Mouse (Mus musculus): Measurements from ENCODE around the gene Kars. TPM values are rescaled to one million over a fixed set of nuclear protein-coding genes. Genes with fewer than 3 reads are reported as not detected.

The Kars gene
- polyA plus RNA-seq, 1 experiment from 2014 or later, result 198 TPM

- Histone ChIP-seq H3K4me2 (replicated peaks) (no peak overlapping the region), H3K4me1 (no peaks in the 10 kb centered on the region), H3K4me3 (no peak overlapping the region), H3K27me3 (replicated peaks) (no peaks in the 10 kb centered on the region), H3K27ac (no peak overlapping the region), H3K9ac (no peak overlapping the region), H3K36me3 (peaks cover 42% of the 10 kb centered on the region), H3K9me3 (no peaks in the 10 kb centered on the region)
- 94% methylated on average over 2 of the region's 2 CpGs for WGBS
- no peak for ATAC-seq (ENCODE audit: low FRiP score, low read depth)
Observed at GRCm38 (mm10) chr8:111975706-111976105, 35.4 kb downstream of the Kars start.

GRCm38 (mm10) chr8:111974138-111974537, 37.0 kb downstream of the Kars start:
- H3K36me3 ChIP-seq, result peaks cover 39% of the 10 kb centered on the region
- H3K27me3 ChIP-seq (replicated peaks), result no peaks in the 10 kb centered on the region
- H3K4me2 ChIP-seq (replicated peaks), result no peak overlapping the region
- no peaks in the 10 kb centered on the region for H3K9me3 ChIP-seq
- no peak overlapping the region for H3K27ac ChIP-seq
- H3K9ac ChIP-seq, result no peak overlapping the region
- WGBS, result 96% methylated on average over 12 of the region's 12 CpGs
- no peaks in the 10 kb centered on the region for H3K4me1 ChIP-seq
- no peak overlapping the region for H3K4me3 ChIP-seq
- no peak for ATAC-seq (ENCODE audit: low FRiP score, low read depth)

- WGBS, result 32% methylated on average over 5 of the region's 5 CpGs
- no peak for ATAC-seq (ENCODE audit: low FRiP score, low read depth)
- H3K4me1 ChIP-seq, result no peaks in the 10 kb centered on the region
Observed at GRCm38 (mm10) chr8:111968991-111969390, 42.1 kb downstream of the Kars start.

GRCm38 (mm10) chr8:111968541-111968940, 42.6 kb downstream of the Kars start:
- Histone ChIP-seq H3K9ac (no peak overlapping the region), H3K4me3 (no peak overlapping the region), H3K9me3 (no peaks in the 10 kb centered on the region), H3K4me1 (no peaks in the 10 kb centered on the region), H3K27ac (no peak overlapping the region), H3K36me3 (peaks cover 24% of the 10 kb centered on the region), H3K4me2 (replicated peaks) (no peak overlapping the region), H3K27me3 (replicated peaks) (no peaks in the 10 kb centered on the region)
- ATAC-seq (ENCODE audit: low FRiP score, low read depth), result no peak
- 88% methylated on average over 10 of the region's 10 CpGs for WGBS

More at GRCm38 (mm10) chr8:111968991-111969390, 42.1 kb downstream of the Kars start:
- Histone ChIP-seq H3K9ac (no peak overlapping the region), H3K27me3 (replicated peaks) (no peaks in the 10 kb centered on the region), H3K27ac (no peak overlapping the region), H3K36me3 (peaks cover 29% of the 10 kb centered on the region), H3K9me3 (no peaks in the 10 kb centered on the region), H3K4me2 (replicated peaks) (no peak overlapping the region), H3K4me3 (no peak overlapping the region)

- 89% methylated on average over 5 of the region's 5 CpGs for WGBS
- no peak overlapping the region for H3K4me2 ChIP-seq (replicated peaks)
- peaks cover 17% of the 10 kb centered on the region for H3K36me3 ChIP-seq
- H3K9ac ChIP-seq, result no peak overlapping the region
- ATAC-seq (ENCODE audit: low FRiP score, low read depth), result no peak
- H3K4me3 ChIP-seq, result no peak overlapping the region
- H3K27ac ChIP-seq, result no peak overlapping the region
- H3K27me3 ChIP-seq (replicated peaks), result no peaks in the 10 kb centered on the region
- H3K4me1 ChIP-seq, result no peaks in the 10 kb centered on the region
- H3K9me3 ChIP-seq, result no peaks in the 10 kb centered on the region
Observed at GRCm38 (mm10) chr8:111967246-111967870, 43.8 kb downstream of the Kars start.

GRCm38 (mm10) chr8:111964849-111965561, 46.1 kb downstream of the Kars start:
- no peak for ATAC-seq (ENCODE audit: low FRiP score, low read depth)
- no peaks in the 10 kb centered on the region for H3K9me3 ChIP-seq
- H3K27me3 ChIP-seq (replicated peaks), result no peaks in the 10 kb centered on the region
- H3K4me3 ChIP-seq, result no peak overlapping the region
- H3K4me2 ChIP-seq (replicated peaks), result no peak overlapping the region
- no peak overlapping the region for H3K27ac ChIP-seq
- no peak overlapping the region for H3K9ac ChIP-seq
- no peaks in the 10 kb centered on the region for H3K4me1 ChIP-seq
- 76% methylated on average over 7 of the region's 7 CpGs for WGBS
- H3K36me3 ChIP-seq, result peaks cover 11% of the 10 kb centered on the region; the same call in 1 of the 2 replicates

- no peak for ATAC-seq (ENCODE audit: low FRiP score, low read depth)
- peaks cover 11% of the 10 kb centered on the region; the same call in 1 of the 2 replicates for H3K36me3 ChIP-seq
- no peaks in the 10 kb centered on the region for H3K27me3 ChIP-seq (replicated peaks)
- 61% methylated on average over 5 of the region's 5 CpGs for WGBS
- H3K9ac ChIP-seq, result no peak overlapping the region
- no peak overlapping the region for H3K27ac ChIP-seq
- H3K4me3 ChIP-seq, result no peak overlapping the region
- H3K4me2 ChIP-seq (replicated peaks), result no peak overlapping the region
- no peaks in the 10 kb centered on the region for H3K4me1 ChIP-seq
- no peaks in the 10 kb centered on the region for H3K9me3 ChIP-seq
Observed at GRCm38 (mm10) chr8:111964351-111964750, 46.8 kb downstream of the Kars start.

- 81% methylated on average over 4 of the region's 4 CpGs for WGBS
- ATAC-seq (ENCODE audit: low FRiP score, low read depth), result no peak
- H3K4me1 ChIP-seq, result no peaks in the 10 kb centered on the region
Observed at GRCm38 (mm10) chr8:111963546-111963945, 47.6 kb downstream of the Kars start.

GRCm38 (mm10) chr8:111963091-111963490, 48.0 kb downstream of the Kars start:
- Histone ChIP-seq H3K9me3 (no peaks in the 10 kb centered on the region), H3K27ac (no peak overlapping the region), H3K36me3 (peaks cover 13% of the 10 kb centered on the region; the same call in 1 of the 2 replicates), H3K4me2 (replicated peaks) (no peak overlapping the region), H3K4me1 (no peaks in the 10 kb centered on the region), H3K4me3 (no peak overlapping the region), H3K27me3 (replicated peaks) (no peaks in the 10 kb centered on the region), H3K9ac (no peak overlapping the region)
- 75% methylated on average over 10 of the region's 10 CpGs for WGBS
- ATAC-seq (ENCODE audit: low FRiP score, low read depth), result no peak

More at GRCm38 (mm10) chr8:111963546-111963945, 47.6 kb downstream of the Kars start:
- Histone ChIP-seq H3K36me3 (peaks cover 11% of the 10 kb centered on the region; the same call in 1 of the 2 replicates), H3K27me3 (replicated peaks) (no peaks in the 10 kb centered on the region), H3K9ac (no peak overlapping the region), H3K9me3 (no peaks in the 10 kb centered on the region), H3K4me3 (no peak overlapping the region), H3K27ac (no peak overlapping the region), H3K4me2 (replicated peaks) (no peak overlapping the region)

GRCm38 (mm10) chr8:111962589-111962988, 48.5 kb downstream of the Kars start:
- Histone ChIP-seq H3K4me3 (no peak overlapping the region), H3K36me3 (peaks cover 15% of the 10 kb centered on the region; the same call in 1 of the 2 replicates), H3K9me3 (no peaks in the 10 kb centered on the region), H3K4me2 (replicated peaks) (no peak overlapping the region), H3K9ac (no peak overlapping the region), H3K27ac (no peak overlapping the region), H3K27me3 (replicated peaks) (no peaks in the 10 kb centered on the region), H3K4me1 (no peaks in the 10 kb centered on the region)
- WGBS, result 65% methylated on average over 1 of the region's 1 CpGs
- ATAC-seq (ENCODE audit: low FRiP score, low read depth), result no peak

GRCm38 (mm10) chr8:111961330-111961729, 49.8 kb downstream of the Kars start:
- no peaks in the 10 kb centered on the region for H3K9me3 ChIP-seq
- 76% methylated on average over 3 of the region's 3 CpGs for WGBS
- H3K36me3 ChIP-seq, result peaks cover 23% of the 10 kb centered on the region
- no peak overlapping the region for H3K27ac ChIP-seq
- no peak for ATAC-seq (ENCODE audit: low FRiP score, low read depth)
- no peak overlapping the region for H3K4me3 ChIP-seq
- H3K9ac ChIP-seq, result no peak overlapping the region
- no peaks in the 10 kb centered on the region for H3K27me3 ChIP-seq (replicated peaks)
- no peaks in the 10 kb centered on the region for H3K4me1 ChIP-seq
- no peak overlapping the region for H3K4me2 ChIP-seq (replicated peaks)

- Histone ChIP-seq H3K9ac (no peak overlapping the region), H3K4me2 (replicated peaks) (no peak overlapping the region), H3K4me3 (no peak overlapping the region), H3K27ac (no peak overlapping the region), H3K27me3 (replicated peaks) (no peaks in the 10 kb centered on the region), H3K9me3 (no peaks in the 10 kb centered on the region), H3K4me1 (no peaks in the 10 kb centered on the region), H3K36me3 (peaks cover 28% of the 10 kb centered on the region)
- 74% methylated on average over 15 of the region's 15 CpGs for WGBS
- ATAC-seq (ENCODE audit: low FRiP score, low read depth), result no peak
Observed at GRCm38 (mm10) chr8:111960591-111961321, 50.4 kb downstream of the Kars start.
